Mouse (Mus musculus) brown adipose tissue, adult 24 weeks (tissue): ENCODE measurements around the gene Cpeb1. TPM values are rescaled to one million over a fixed set of nuclear protein-coding genes. Genes with fewer than 3 reads are reported as not detected.
"Not testable (repeated sequence)": the region's sequence is repeated elsewhere in the genome, so short reads cannot be mapped to it uniquely, and the experiment has no call there.

Experiments used
- H3K27ac ChIP-seq: fragments of 200-500 bp; replicated peaks from 2 replicates; pipeline ENCODE4 v1.5.1; 2012; ENCODE audit warnings: low read depth, mild to moderate bottlenecking, low read length
- H3K4me1 ChIP-seq: fragments of 200-500 bp; 2 replicates; pipeline ENCODE4 v1.6.1; 2012; ENCODE audit warnings: low read length, mixed read lengths; ENCODE audit not compliant: control insufficient read depth, insufficient read depth, insufficient read length
- H3K4me3 ChIP-seq: fragments of 200-500 bp; 2 replicates; pipeline ENCODE4 v1.5.1; 2012; ENCODE audit warnings: low read depth, mild to moderate bottlenecking, low read length, moderate library complexity; ENCODE audit not compliant: insufficient read depth
- polyA plus RNA-seq: library from polyadenylated mRNA; stranded (reverse); fragments of >200 nt; gene quantifications from 2 replicates; pipeline ENCODE4 v1.2.4, GENCODE M21; 2012; ENCODE audit not compliant: missing spikeins, insufficient read depth, insufficient read length

The Cpeb1 gene
- 20.8 and 23.2 TPM in 2 replicates for polyA plus RNA-seq

DNA sequence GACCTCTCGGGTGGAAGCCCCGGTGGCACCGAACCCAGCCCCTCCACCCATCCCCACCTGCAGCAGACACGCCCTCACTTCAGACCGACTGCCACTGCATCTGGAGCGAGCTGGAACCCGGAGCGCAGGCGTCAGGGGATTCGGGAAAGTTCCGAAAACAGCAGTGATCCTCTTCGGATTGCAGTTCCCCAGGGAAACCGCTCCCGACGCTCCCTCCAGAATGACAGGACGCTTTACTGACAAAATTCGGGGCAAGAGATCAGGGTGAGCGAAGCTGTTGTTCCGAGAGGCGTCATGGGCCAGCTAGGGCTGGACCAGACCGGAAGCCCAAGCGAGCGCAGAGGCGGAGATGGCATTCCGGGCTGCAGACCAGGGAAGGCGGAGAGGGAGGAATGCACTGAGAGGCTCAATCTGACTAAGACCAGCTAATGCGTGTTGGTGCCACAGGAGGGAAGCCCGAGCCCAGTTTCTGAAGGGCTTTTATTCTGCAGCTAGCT lies at the start of gene Cpeb1:
Gene Cpeb1, minus strand, starts transcription at position 311 of the 497 bp plus-strand sequence.
- Histone ChIP-seq H3K27ac (peak within 1 kb of the TSS; percentile 25; the same call in 1 of the 2 replicates), H3K4me3 (peak within 1 kb of the TSS; percentile 65), H3K4me1 (no peaks in the 10 kb centered on the region)

DNA sequence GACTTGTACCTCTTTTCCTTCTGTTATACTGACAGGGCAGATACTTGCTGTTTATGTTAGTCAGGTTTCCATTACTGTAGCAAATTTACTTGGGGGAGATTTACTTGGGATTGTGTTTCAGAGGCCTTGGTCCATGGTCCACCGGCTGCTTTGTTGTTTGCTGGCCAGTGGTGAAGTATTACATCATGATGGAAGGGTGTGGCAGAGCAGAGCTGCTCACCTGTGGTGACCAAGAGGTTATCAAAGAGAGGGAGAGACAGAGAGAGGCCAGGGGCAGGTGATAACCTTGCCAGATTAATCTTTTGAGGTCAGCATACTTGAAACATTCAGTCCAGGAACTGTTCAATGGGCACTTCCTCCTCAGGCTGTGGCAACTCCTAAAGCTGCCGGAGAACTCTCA lies 45.8 kb upstream of the Cpeb1 start:
- Histone ChIP-seq H3K4me3 (no peak overlapping the region), H3K27ac (no peak overlapping the region), H3K4me1 (no peaks in the 10 kb centered on the region)

- Histone ChIP-seq H3K27ac (no peak within 1 kb of the TSS), H3K4me1 (0 out of 2 replicates have a peak, but pooled peaks cover 2% of the 10 kb centered on the region), H3K4me3 (no peak within 1 kb of the TSS)
These were observed 42.9 kb upstream of the Cpeb1 start, which contains the start of gene BC048679 for GRCm38 (mm10) chr7:81498181-81498580. Gene BC048679, minus strand, starts transcription at chr7:81498281.

GRCm38 (mm10) chr7:81497171-81497570 lies 41.9 kb upstream of the Cpeb1 start:
- no peak overlapping the region for H3K27ac ChIP-seq
- no peak overlapping the region for H3K4me3 ChIP-seq
- H3K4me1 ChIP-seq = 0 out of 2 replicates have a peak, but pooled peaks cover 2% of the 10 kb centered on the region

GRCm38 (mm10) chr7:81493331-81494021 lies 38.2 kb upstream of the Cpeb1 start, which contains the start of gene Ap3b2:
Gene Ap3b2, minus strand, starts transcription at chr7:81493925.
- H3K4me1 ChIP-seq = 0 out of 2 replicates have a peak, but pooled peaks cover 2% of the 10 kb centered on the region
- no peak within 1 kb of the TSS for H3K27ac ChIP-seq
- H3K4me3 ChIP-seq = peak within 1 kb of the TSS; percentile 63

DNA sequence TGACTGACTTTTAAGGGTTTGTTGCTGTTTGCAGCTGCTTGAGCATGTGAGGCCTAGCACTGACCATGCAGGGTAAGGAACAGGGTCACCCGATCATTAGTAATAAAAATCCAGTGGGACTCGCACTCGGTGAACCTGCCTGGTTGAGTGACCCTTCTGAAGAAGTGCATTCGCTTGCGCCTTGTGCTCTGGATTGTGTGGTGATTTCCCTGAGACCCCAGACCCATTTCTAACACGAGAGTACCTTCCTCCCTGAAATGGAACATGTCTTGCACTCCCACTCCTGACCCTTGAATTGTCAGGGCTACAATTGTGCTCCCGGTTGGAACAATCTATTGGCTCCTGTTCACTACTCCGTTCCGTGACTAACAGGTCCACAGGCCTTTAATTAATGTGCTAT lies 37.4 kb upstream of the Cpeb1 start:
- Histone ChIP-seq H3K4me3 (no peak overlapping the region), H3K4me1 (0 out of 2 replicates have a peak, but pooled peaks cover 2% of the 10 kb centered on the region), H3K27ac (no peak overlapping the region)

- Histone ChIP-seq H3K27ac (no peak overlapping the region), H3K4me3 (no peak overlapping the region), H3K4me1 (0 out of 2 replicates have a peak, but pooled peaks cover 2% of the 10 kb centered on the region)
These were observed 34.4 kb upstream of the Cpeb1 start for GRCm38 (mm10) chr7:81489649-81490048.

DNA sequence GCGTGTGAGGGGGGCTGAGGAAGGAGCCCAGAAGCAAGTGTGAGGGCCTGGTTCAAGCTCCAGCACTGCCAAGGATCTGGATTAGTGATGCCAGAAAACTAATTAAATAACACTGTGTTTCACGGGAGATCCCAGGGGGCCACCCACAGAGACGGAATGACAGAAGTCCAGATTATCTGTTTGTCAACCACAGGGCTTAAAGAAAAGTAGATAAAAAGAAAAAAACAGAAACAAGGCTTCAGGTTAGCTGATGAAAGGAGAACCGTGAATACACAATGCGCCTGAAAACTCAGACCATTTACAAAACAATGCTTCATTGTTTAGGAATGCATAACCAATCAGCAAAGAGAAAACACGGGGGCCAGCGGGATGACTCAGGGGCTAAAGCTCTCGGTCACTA lies 25.5 kb upstream of the Cpeb1 start:
- H3K27ac ChIP-seq = no peak overlapping the region
- no peaks in the 10 kb centered on the region for H3K4me1 ChIP-seq
- no peak overlapping the region for H3K4me3 ChIP-seq

DNA sequence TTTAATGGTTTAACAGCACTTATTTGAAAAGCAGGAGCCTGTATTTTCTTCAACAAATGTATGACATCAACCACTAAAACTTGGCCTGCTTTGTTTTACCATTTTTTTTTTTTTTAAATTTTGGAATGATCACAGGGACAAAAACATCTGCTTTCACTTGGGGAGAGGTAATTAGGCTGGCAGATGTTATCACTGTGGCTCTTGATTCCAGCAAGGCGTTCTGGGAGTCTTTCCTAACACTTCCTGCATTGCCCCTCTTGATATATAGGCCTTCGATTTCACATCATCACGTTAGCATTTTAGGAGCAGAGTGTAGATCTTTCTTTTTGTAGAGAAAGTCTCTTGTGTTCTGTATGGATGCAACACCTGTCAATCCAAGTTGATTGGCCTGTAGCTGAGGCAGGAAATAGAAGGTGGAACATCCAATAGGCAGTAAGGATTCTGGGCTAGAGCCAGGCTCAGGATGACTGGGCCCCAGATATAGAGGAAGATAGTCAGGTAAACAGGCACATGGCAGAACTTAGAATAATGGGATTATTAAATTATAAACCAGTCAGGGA lies 24.3 kb upstream of the Cpeb1 start:
- H3K27ac ChIP-seq = no peak overlapping the region
- no peak overlapping the region for H3K4me3 ChIP-seq

DNA sequence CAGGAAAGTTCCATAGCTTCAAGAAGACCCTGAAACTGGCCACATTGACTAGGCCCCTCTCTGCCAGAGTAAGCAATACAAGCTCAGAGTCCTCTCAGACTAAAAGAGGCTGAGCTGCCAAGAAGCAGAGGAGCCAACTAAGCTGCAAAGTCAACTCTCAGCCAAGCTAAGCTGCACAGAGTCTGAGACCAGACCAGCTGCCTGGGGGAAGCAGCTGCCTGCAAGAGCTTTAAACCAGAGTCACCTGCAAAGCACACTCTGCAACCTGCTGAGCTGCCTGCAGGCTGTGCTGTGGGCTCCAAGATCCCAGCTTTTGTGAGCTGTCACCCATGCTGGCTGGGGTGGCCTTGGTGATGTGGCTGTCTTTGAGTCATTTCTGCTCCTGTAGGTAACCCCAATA lies 23.0 kb upstream of the Cpeb1 start:
- not testable (repeated sequence) for H3K4me3 ChIP-seq, H3K27ac ChIP-seq, H3K4me1 ChIP-seq

More for the DNA sequence above, 24.3 kb upstream of the Cpeb1 start:
- no peaks in the 10 kb centered on the region for H3K4me1 ChIP-seq

DNA sequence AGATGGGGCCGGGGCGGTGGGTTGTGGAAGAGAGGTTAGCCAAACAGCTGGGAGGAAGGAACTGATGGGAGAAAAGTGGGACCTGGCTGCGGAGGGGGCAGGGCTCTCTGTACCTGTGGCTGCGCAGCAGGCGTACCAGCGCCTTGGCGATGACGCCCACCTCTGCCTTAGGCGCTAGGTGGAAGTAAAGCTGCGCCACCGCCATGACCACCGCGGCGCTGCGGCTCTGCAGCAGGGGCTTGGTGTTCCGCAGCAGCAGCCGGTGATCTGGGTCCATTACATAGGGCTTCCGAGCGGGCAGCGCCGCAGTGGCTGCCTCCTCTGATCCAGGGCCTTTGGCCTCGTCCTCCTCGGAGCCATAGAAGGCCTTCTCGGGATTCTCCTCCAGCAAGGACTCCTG lies 21.6 kb upstream of the Cpeb1 start:
- no peak overlapping the region for H3K4me3 ChIP-seq
- H3K4me1 ChIP-seq = no peaks in the 10 kb centered on the region
- H3K27ac ChIP-seq = no peak overlapping the region

- H3K4me1 ChIP-seq = no peaks in the 10 kb centered on the region
These were observed 20.0 kb upstream of the Cpeb1 start for GRCm38 (mm10) chr7:81475221-81475620.

DNA sequence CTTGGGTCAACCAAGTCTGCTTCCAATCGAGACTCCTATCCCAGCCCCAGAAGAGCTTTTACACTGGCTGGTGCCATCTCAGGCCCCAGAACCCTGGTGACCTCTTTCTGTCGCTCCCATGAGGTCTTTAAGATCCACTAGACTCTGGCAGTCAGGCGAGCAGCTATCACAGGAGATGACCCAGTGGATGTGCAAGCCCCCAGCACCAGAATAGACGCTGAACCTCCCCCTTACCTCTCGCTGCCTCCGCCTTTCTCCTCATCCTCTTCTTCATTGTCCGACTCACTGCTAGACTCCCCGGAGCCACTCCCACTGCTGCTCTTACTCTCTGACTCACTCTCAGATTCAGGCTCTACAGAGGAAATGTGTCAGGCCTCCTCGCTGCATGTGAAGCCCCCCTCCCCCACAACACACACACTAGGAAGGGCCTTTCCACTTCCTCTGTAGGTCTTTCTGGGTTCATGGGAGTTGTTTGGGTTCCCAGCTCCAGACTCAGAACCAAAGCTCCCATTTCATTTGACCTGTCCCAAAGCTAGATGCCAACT lies 9.7 kb upstream of the Cpeb1 start:
- Histone ChIP-seq H3K4me3 (no peak overlapping the region), H3K27ac (no peak overlapping the region), H3K4me1 (no peaks in the 10 kb centered on the region)

More at GRCm38 (mm10) chr7:81475221-81475620, 20.0 kb upstream of the Cpeb1 start:
- Histone ChIP-seq H3K4me3 (no peak overlapping the region), H3K27ac (no peak overlapping the region)

DNA sequence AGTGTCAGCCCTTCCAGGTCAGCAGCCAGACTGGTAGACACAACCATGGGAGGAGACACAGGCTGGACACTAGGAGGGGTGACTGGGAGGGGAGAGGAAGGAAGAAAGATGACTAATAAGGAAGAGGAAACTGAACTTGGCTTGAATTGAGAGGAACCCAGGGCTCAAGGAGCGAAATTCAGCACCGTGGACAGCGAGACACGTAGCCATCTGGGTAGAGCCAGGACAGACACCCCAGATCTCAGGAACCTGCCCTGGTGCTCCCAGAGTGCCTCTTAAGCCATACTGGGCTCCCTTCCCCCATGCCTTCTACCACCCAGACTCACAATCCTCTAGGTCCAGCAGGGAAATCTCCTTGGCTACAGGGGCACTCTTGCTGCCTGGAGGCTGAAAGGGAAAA lies 8.9 kb upstream of the Cpeb1 start:
- no peak overlapping the region for H3K27ac ChIP-seq
- no peaks in the 10 kb centered on the region for H3K4me1 ChIP-seq
- no peak overlapping the region for H3K4me3 ChIP-seq

DNA sequence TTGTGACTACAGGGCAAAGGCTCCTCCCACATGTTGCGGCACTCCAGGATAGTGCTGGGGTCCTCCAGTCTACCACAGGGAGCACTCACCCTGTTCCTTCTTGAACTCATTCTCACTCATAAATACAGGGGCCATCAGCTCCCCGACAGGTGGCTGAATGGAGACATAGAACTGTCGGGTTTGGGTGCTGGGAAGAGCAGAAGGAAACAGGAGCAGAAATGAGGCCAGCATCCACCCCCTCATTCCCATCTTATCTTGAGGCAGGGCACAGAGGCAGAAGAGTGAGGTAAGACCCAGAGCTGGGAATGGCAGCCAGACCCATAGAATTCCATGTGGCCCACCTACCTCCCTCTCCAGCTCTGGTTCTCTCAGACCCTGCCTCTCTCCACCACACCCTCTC lies 7.5 kb upstream of the Cpeb1 start:
- Histone ChIP-seq H3K4me1 (no peaks in the 10 kb centered on the region), H3K27ac (no peak overlapping the region), H3K4me3 (no peak overlapping the region)
